Comparison of ENCODE assay signal across 8 mouse cellular contexts in genomic region chr14:96518151-96518953, GRCm38 (mm10). TPM values are rescaled to one million over a fixed set of nuclear protein-coding genes. Genes with fewer than 3 reads are reported as not detected.
DNase-seq lines count a peak whose midpoint lies in the region; ATAC-seq lines count a peak whose summit lies in the region.

No protein-coding gene starts in this region.

- H3K27ac ChIP-seq in liver, embryonic 13.5 days, result no peak overlapping the region

- no peaks in the 10 kb centered on the region for H3K4me1 ChIP-seq in liver, embryonic 13.5 days (replicated peaks)

- no peaks in the 10 kb centered on the region for H3K9me3 ChIP-seq in liver, embryonic 13.5 days (replicated peaks)

- H3K27me3 ChIP-seq in liver, embryonic 13.5 days, result peaks cover 10% of the 10 kb centered on the region

- H3K9ac ChIP-seq in liver, embryonic 13.5 days, result no peak overlapping the region

- no peak overlapping the region for H3K4me3 ChIP-seq in liver, embryonic 13.5 days (replicated peaks)

- WGBS in liver, embryonic 13.5 days (ENCODE audit: insufficient replicate concordance), result 2% methylated on average over 35 of the region's 35 CpGs

- no peaks in the 10 kb centered on the region for H3K36me3 ChIP-seq in liver, embryonic 13.5 days

- peak; percentile 7 to 11 for DNase-seq in layer of hippocampus, postnatal 25 days (ENCODE audit: extremely low spot score in 1 of 2, low spot score in 1 of 2)
- DNase-seq in layer of hippocampus, adult 11-12 months (ENCODE audit: low spot score), result no peak
- peak; percentile 72 for DNase-seq in embryo, embryonic 10 days (ENCODE audit: low spot score)
- DNase-seq in liver, embryonic 13.5 days, result no peak
- peak; percentile 47 for DNase-seq in right cerebral cortex, postnatal 4 days
- no peak for DNase-seq in adrenal gland, postnatal 14 days

- ATAC-seq in granulocyte monocyte progenitor cell, adult 5-6 weeks (replicated peaks; ENCODE audit: poor library complexity, severe bottlenecking), result peak; percentile 40; the same call in 1 of the 2 replicates
- no peak for ATAC-seq in liver, embryonic 13.5 days (ENCODE audit: low read depth)
- ATAC-seq in CD4-positive, CD25-positive, alpha-beta regulatory T cell, adult 4 months, result no peak

- H3K4me2 ChIP-seq in liver, embryonic 13.5 days, result peak overlapping the region; percentile 42

RNA-seq across cellular contexts. Expression of gene Klhl1, which starts 0.6 kb away (rescaled TPM):
- total RNA-seq in layer of hippocampus, postnatal 25 days (2021), result under 1 TPM; 0.68 to 0.71 TPM
- total RNA-seq in granulocyte monocyte progenitor cell, adult 5-6 weeks (2014; fragmentation: Nextera tagmentation), result not detected in 2 replicates
- total RNA-seq in granulocyte monocyte progenitor cell, adult 5-6 weeks (2017), result not detected in 2 replicates
- polyA plus RNA-seq in liver, embryonic 13.5 days (2015; fragmentation: Nextera tagmentation; extraction: Ambion mirVana), result not detected in 2 replicates
- not detected for polyA plus RNA-seq in CD4-positive, CD25-positive, alpha-beta regulatory T cell, adult 4 months (2017; shearing (Covaris generic))
- total RNA-seq in adrenal gland, postnatal 14 days (2021), result not detected in 2 replicates

Comparison
In these comparisons a context has a peak if more than half of its experiments do, and no peak if none do; other contexts are left out.
1. DNase-seq: peak in layer of hippocampus, postnatal 25 days (2 of 2), embryo, embryonic 10 days (single experiment) and right cerebral cortex, postnatal 4 days (single experiment); none in layer of hippocampus, adult 11-12 months (single experiment), liver, embryonic 13.5 days (single experiment) and adrenal gland, postnatal 14 days (single experiment).